ENCODE assay signal across 28 mouse cellular contexts in genomic region chr7:101014985-101015384, GRCm38 (mm10). TPM values are rescaled to one million over a fixed set of nuclear protein-coding genes. Genes with fewer than 3 reads are reported as not detected.
"Had no signal": no experiment of that assay in that cellular context is flagged by ENCODE, and none has a peak within 500 bp of the region (broad histone marks: within the 10 kb centered on the region; RNA-seq: fewer than 3 reads in every experiment).

No protein-coding gene starts in this region.

- H3K9me3 ChIP-seq: embryonic facial prominence, embryonic 10.5 days; embryonic facial prominence, embryonic 12.5 days; embryonic facial prominence, embryonic 13.5 days; embryonic facial prominence, embryonic 15.5 days; forebrain, embryonic 10.5 days; forebrain, embryonic 12.5 days; forebrain, embryonic 13.5 days; forebrain, embryonic 15.5 days had no signal

- H3K4me3 ChIP-seq: embryonic facial prominence, embryonic 10.5 days; embryonic facial prominence, embryonic 12.5 days; embryonic facial prominence, embryonic 13.5 days; embryonic facial prominence, embryonic 15.5 days; erythroblast, embryonic 14.5 days; forebrain, embryonic 10.5 days; forebrain, embryonic 12.5 days; forebrain, embryonic 13.5 days; forebrain, embryonic 15.5 days; heart, adult 2 months had no signal

- H3K4me2 ChIP-seq: embryonic facial prominence, embryonic 12.5 days; embryonic facial prominence, embryonic 13.5 days; embryonic facial prominence, embryonic 15.5 days; forebrain, embryonic 12.5 days; forebrain, embryonic 13.5 days; forebrain, embryonic 15.5 days had no signal

- H3K9ac ChIP-seq: embryonic facial prominence, embryonic 12.5 days; embryonic facial prominence, embryonic 13.5 days; embryonic facial prominence, embryonic 15.5 days; forebrain, embryonic 12.5 days; forebrain, embryonic 13.5 days; forebrain, embryonic 15.5 days; forebrain, postnatal 0 days had no signal

- DNase-seq: cerebellum, adult 18-20 months; cerebellum, adult 2 months; cerebellum, adult 8-10 months; cerebellum, adult 9-10 months; cerebellum, adult 9-11 months; cerebellum, postnatal 14 days; cerebellum, postnatal 25 days; cerebellum, postnatal 36 days; embryo, embryonic 11 days; forebrain, postnatal 0 days; gastrocnemius, postnatal 14 days; gastrocnemius, postnatal 25 days; gastrocnemius, postnatal 36 days; heart, adult 18-20 months; heart, adult 2 months had no signal

- H3K27ac ChIP-seq: embryonic facial prominence, embryonic 10.5 days; embryonic facial prominence, embryonic 12.5 days; embryonic facial prominence, embryonic 13.5 days; embryonic facial prominence, embryonic 15.5 days; forebrain, embryonic 10.5 days; forebrain, embryonic 12.5 days; forebrain, embryonic 13.5 days; forebrain, embryonic 15.5 days; heart, adult 2 months had no signal

- ATAC-seq: forebrain, embryonic 13.5 days; forebrain, embryonic 14.5 days; forebrain, embryonic 15.5 days; forebrain, embryonic 16.5 days; forebrain, postnatal 0 days had no signal

- H3K36me3 ChIP-seq: embryonic facial prominence, embryonic 10.5 days; embryonic facial prominence, embryonic 12.5 days; embryonic facial prominence, embryonic 13.5 days; embryonic facial prominence, embryonic 15.5 days; forebrain, embryonic 10.5 days; forebrain, embryonic 12.5 days; forebrain, embryonic 15.5 days had no signal

RNA-seq across cellular contexts. Expression of gene P2ry2, which starts 2.3 kb away (rescaled TPM):
- polyA plus RNA-seq: forebrain, embryonic 13.5 days; forebrain, embryonic 16.5 days had no signal

RNA-seq across cellular contexts. Expression of gene P2ry6, which starts 40.5 kb away (rescaled TPM):
- total RNA-seq: common myeloid progenitor, adult 5-6 weeks; granulocyte monocyte progenitor cell, adult 5-6 weeks had no signal
